Mouse (Mus musculus) midbrain, embryonic 10.5 days (tissue): ENCODE measurements around the gene Donson. TPM values are rescaled to one million over a fixed set of nuclear protein-coding genes. Genes with fewer than 3 reads are reported as not detected.
A peak's percentile ranks its signal among the peaks of the same experiment; 100 is the strongest.
"Not testable (repeated sequence)": the region's sequence is repeated elsewhere in the genome, so short reads cannot be mapped to it uniquely, and the experiment has no call there.

Experiments
- DNase-seq: peaks from one replicate; pipeline ENCODE4 v3.0.0-alpha.2; 2017; ENCODE audit warnings: low spot score
- H3K27ac ChIP-seq: fragments of 300-500 bp; sonication (generic); replicated peaks from 2 replicates; pipeline ENCODE4 v1.5.1; 2016; ENCODE audit warnings: mild to moderate bottlenecking
- H3K27me3 ChIP-seq: fragments of 300-500 bp; sonication (generic); 2 replicates; pipeline ENCODE4 v1.6.1; 2016; ENCODE audit warnings: low read depth, mild to moderate bottlenecking; ENCODE audit not compliant: poor library complexity, severe bottlenecking
- H3K36me3 ChIP-seq: fragments of 300-500 bp; sonication (generic); 2 replicates; pipeline ENCODE4 v1.6.1; 2016; ENCODE audit warnings: mild to moderate bottlenecking, moderate library complexity
- H3K4me1 ChIP-seq: fragments of 300-500 bp; sonication (generic); 2 replicates; pipeline ENCODE4 v1.6.1; 2016
- H3K4me3 ChIP-seq: fragments of 300-500 bp; sonication (generic); 2 replicates; pipeline ENCODE4 v1.5.1; 2016; ENCODE audit warnings: mild to moderate bottlenecking, moderate library complexity
- H3K9me3 ChIP-seq: fragments of 300-500 bp; sonication (generic); replicated peaks from 2 replicates; pipeline ENCODE4 v1.6.1; 2016; ENCODE audit warnings: mild to moderate bottlenecking
- WGBS: fragments of 180-500 bp; shearing (Covaris S2); methylation state at CpG from one replicate; pipeline ENCODE4 v1.1.7; 2016; 5-methylcytosine and 5-hydroxymethylcytosine counted together
- polyA plus RNA-seq: library from polyadenylated mRNA; unstranded; fragments of >200 nt; fragmentation: Nextera tagmentation; extraction: Ambion mirVana; gene quantifications from 2 replicates; pipeline ENCODE4 v1.2.1, GENCODE M21; 2016

Donson gene
- polyA plus RNA-seq, 1 experiment from 2014 or later: 38.3 TPM

DNA sequence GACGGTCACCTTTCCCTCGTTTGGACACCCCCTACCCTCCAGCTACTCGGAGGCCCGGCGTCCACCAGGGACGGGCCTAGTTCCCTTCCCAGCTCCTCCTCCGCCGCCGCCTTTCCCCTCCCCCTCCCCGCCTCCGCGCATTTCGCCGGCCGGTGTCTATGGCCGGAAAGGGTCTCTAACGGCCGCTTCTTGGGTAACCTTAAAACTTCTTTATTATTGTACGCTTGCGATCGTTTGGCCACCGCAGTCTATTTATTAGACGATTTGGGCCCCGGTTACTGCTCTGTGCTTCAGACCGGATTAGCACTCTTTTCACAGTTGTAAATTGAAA lies 40.4 kb downstream of the Donson start:
- Histone ChIP-seq H3K27ac (peak overlapping the region; percentile 99), H3K9me3 (no peaks in the 10 kb centered on the region), H3K4me3 (peak overlapping the region; percentile 86), H3K36me3 (peaks cover 34% of the 10 kb centered on the region), H3K4me1 (peaks cover 23% of the 10 kb centered on the region), H3K27me3 (no peaks in the 10 kb centered on the region)
- peak; percentile 83 for DNase-seq
- 0% methylated on average over 25 of the region's 25 CpGs for WGBS

DNA sequence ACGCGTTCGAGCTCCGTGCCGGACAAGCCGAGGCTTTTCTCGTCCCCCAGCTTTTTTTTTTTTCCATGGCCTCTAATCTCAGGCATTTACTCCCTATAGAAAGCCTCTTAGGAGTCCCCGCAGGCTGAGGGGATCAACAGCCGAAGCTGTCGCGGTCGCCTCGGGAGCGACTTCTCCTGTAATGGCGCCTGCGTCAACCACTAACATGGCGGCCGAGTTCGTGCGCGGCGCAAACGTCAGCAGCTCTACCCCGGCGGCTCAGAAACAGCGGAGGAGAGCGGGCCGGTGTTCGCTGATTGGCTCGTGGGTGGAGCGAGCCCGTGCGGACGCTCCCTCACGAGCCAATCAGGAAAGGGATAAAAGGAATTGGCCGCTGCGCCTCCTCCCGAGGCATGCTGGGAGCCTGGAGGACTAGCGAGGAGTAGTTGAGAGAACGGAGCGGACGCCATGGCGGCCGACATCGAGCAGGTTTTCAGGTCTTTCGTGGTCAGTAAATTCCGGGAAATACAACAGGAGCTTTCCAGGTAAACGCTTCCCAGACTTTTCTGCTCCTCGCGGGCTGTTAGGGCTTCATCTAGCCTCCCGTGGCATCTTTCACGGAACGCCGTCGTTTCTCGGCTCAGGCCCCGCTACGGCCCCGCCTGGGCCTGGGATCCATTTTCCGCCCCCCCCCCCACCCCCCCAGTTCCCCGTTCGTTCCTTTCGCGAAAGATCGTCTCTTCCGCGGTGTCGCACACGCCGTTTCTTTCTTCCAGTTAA lies 40.9 kb downstream of the Donson start, which contains the start of gene Son:
Gene Son, plus strand, starts transcription at position 46 of the 759 bp plus-strand sequence.
- Histone ChIP-seq H3K4me3 (peak within 1 kb of the TSS; percentile 86), H3K27me3 (no peaks in the 10 kb centered on the region), H3K36me3 (peaks cover 34% of the 10 kb centered on the region), H3K27ac (peak within 1 kb of the TSS; percentile 99), H3K4me1 (peaks cover 23% of the 10 kb centered on the region), H3K9me3 (no peaks in the 10 kb centered on the region)
- under 1% methylated on average over 69 of the region's 70 CpGs for WGBS
- DNase-seq: peak; percentile 97

DNA sequence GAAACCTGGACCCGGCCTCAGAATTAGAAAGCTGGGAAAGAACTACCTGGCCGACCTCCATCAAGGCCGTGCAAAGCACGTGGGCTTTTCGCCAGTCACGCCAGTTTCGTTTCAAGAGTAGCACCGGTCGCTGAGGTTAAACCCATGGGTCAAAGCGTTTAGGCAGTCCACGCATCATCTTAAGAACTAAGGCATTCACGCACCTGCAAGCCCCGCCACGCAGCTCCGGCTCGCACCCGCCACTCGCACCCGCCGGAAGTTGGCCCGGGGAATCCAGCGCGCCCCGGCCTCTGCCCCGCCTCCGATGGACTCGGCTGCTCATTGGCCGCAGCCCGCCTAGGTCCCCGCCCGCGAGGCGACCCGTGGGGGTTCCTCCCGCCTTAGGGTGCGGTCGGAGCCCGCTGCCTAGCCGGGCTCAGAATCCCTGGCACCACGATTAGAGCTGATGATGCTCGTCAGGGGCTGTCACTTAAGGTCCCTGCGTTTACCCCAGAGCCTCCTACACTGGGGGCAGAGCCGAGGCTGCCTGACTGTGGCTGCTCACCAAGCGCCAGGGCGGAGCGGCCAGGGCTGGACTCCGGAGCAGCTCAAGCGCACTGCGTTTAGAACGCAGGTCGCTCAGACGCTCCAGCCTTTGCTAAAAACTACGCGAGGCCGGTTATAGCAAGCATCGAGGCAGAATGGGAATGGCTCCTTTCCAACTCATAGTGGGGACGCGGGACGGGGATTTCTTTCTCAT lies 41.7 kb downstream of the Donson start, which contains the start of gene Gart:
Gene Gart, minus strand, starts transcription at position 272 of the 739 bp plus-strand sequence.
- Histone ChIP-seq H3K36me3 (peaks cover 34% of the 10 kb centered on the region), H3K27me3 (no peaks in the 10 kb centered on the region), H3K4me3 (peak within 1 kb of the TSS; percentile 86), H3K9me3 (no peaks in the 10 kb centered on the region), H3K27ac (peak within 1 kb of the TSS; percentile 99), H3K4me1 (peaks cover 23% of the 10 kb centered on the region)
- peak; percentile 92 for DNase-seq
- WGBS: under 1% methylated on average over 59 of the region's 59 CpGs

DNA sequence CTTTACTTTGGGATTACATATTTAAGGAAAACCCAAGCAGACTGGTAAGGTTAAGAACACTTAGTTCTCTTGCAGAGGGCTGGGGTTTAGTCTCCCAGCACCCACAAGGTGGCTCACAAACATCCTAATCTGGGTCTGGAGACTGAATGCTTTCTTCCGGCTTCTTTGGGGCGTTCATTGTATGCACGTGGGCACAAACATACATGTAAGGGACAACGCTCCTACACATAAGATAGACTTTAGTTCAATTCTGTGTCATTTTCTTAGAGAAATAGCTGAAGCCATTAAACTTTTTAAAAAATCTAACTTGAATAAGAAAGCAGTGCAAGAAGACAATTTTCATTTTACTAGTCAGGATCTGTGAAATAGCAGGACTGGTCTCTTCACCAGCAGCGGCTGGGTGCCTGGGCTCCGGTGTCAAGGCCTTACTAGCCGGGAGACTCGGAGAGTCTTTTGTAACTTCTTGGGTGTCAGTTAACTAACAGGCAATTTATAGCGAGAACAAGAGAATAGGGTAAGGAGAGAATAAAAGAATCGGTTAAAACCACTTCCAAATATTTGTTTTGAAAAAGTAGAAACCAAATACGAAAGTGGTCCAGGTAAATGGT lies 42.5 kb downstream of the Donson start:
- Histone ChIP-seq H3K27me3 (no peaks in the 10 kb centered on the region), H3K9me3 (no peaks in the 10 kb centered on the region), H3K4me1 (peaks cover 23% of the 10 kb centered on the region), H3K27ac (peak overlapping the region; percentile 99), H3K4me3 (peak overlapping the region; percentile 86), H3K36me3 (peaks cover 34% of the 10 kb centered on the region)
- WGBS: 2% methylated on average over 11 of the region's 11 CpGs
- no peak for DNase-seq

DNA sequence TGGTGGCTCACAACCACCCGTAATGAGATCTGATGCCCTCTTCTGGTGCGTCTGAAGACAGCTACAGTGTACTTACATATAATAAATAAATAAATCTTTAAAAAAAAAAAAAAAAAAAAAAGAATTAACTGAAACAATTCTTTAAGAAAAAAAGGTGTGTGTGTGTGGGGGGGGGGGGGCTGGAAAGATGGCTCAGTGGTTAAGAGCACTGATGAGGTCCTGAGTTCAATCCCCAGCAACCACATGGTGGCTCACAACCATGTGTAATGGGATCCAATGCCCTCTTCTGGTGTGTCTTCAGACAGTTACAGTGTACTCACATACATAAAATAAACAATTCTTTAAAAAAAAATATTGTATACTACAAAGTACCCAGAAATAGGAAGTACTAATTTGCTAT lies 43.1 kb downstream of the Donson start:
- peak overlapping the region; percentile 86 for H3K4me3 ChIP-seq
- 100% methylated on average over 1 of the region's 2 CpGs for WGBS

DNA sequence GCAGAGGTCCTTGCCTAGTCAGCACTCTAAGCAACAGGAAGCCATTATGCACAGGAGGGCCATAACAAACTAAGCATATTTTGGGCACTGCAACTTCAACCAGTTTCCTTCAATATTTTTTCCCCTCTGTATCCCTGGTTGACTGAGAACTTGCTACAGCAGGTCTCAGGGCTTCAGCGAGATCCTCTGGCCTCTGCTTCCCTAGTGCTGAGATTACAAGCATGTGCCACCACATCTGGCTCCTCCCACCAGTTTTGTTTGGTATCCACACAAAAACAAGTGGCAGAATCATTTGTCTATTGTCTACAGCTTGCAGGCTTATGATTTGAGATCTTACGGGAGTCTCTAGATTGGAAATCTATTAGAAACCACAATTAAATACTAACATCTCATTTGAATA lies 43.7 kb downstream of the Donson start:
- Histone ChIP-seq H3K27ac (no peak overlapping the region), H3K4me3 (no peak overlapping the region), H3K36me3 (peaks cover 36% of the 10 kb centered on the region), H3K9me3 (no peaks in the 10 kb centered on the region), H3K27me3 (no peaks in the 10 kb centered on the region), H3K4me1 (peaks cover 20% of the 10 kb centered on the region)
- 91% methylated on average over 2 of the region's 2 CpGs for WGBS
- no peak for DNase-seq

More for the DNA sequence above, 43.1 kb downstream of the Donson start:
- H3K27ac ChIP-seq, H3K9me3 ChIP-seq, H3K27me3 ChIP-seq, DNase-seq: not testable (repeated sequence)
- Histone ChIP-seq H3K4me1 (peaks cover 23% of the 10 kb centered on the region), H3K36me3 (peaks cover 34% of the 10 kb centered on the region)

DNA sequence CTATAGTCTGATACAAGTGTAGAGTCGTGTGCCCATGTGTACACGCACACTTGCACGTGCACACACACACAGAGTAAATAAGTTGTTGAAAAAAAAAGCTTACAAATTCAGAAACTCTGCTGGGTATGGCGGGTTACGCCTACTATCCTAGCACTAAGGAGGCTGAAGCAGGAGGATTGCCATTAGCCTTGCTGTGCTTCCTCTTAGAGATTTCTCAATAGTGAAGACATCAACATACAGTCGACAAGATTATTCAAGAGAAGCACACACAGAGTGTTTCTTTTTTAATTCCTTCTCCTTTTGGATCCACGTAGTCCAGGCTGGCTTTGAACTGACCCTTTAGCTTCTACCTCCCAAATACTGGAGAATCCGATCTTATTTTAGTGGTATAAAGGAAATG lies 48.4 kb downstream of the Donson start:
- H3K4me1 ChIP-seq: peaks cover 4% of the 10 kb centered on the region; the same call in 1 of the 2 replicates
- no peaks in the 10 kb centered on the region for H3K27me3 ChIP-seq
- WGBS: 96% methylated on average over 8 of the region's 8 CpGs
- no peak overlapping the region for H3K27ac ChIP-seq
- H3K4me3 ChIP-seq: no peak overlapping the region
- H3K36me3 ChIP-seq: peaks cover 83% of the 10 kb centered on the region
- DNase-seq: no peak
- no peaks in the 10 kb centered on the region for H3K9me3 ChIP-seq

DNA sequence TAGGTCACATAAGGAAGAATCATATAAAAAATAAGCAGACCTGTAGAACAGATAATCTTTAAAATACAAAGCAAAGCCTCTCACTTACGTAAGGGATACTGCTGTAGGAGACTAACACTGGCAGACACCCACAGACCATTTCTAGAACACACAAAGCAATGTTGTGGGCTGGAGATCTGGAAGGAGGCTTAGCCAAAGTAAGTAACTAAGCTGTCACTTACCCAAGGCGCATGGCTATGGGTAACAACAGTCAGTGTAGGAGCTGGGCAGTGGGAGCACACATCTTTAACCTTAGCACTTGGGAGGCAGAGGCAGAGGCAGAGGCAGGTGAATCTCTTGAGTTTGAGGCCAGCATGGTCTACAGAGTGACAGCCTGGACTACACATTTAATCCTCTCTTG lies 48.9 kb downstream of the Donson start:
- WGBS: 90% methylated on average over 2 of the region's 2 CpGs
- no peaks in the 10 kb centered on the region for H3K27me3 ChIP-seq

DNA sequence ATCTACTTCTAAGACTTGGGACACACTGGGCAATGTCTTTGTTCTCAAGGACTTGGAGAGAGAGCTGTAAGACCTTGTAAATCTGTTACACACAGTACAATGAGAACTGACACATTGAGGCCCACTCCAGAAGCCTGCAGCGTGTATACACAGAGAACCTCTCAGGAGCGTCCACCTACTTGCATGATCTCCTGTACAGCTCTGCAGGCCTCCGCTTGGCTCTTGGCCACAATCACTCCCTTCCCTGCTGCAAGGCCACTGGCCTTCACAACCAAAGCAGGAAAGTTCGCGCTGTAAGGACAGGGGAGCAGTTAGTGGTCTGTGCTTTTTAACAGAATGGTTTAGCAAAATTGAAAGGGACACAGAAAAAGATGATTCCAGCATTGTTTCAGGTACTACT lies 49.4 kb downstream of the Donson start:
- Histone ChIP-seq H3K9me3 (no peaks in the 10 kb centered on the region), H3K27me3 (no peaks in the 10 kb centered on the region), H3K36me3 (peaks cover 93% of the 10 kb centered on the region), H3K4me3 (no peak overlapping the region), H3K27ac (no peak overlapping the region), H3K4me1 (no peaks in the 10 kb centered on the region)
- DNase-seq: no peak
- 97% methylated on average over 5 of the region's 5 CpGs for WGBS

More for the DNA sequence above, 48.9 kb downstream of the Donson start:
- DNase-seq: no peak
- H3K36me3 ChIP-seq: peaks cover 88% of the 10 kb centered on the region
- no peak overlapping the region for H3K4me3 ChIP-seq
- H3K9me3 ChIP-seq: no peaks in the 10 kb centered on the region
- no peaks in the 10 kb centered on the region for H3K4me1 ChIP-seq
- H3K27ac ChIP-seq: no peak overlapping the region

DNA sequence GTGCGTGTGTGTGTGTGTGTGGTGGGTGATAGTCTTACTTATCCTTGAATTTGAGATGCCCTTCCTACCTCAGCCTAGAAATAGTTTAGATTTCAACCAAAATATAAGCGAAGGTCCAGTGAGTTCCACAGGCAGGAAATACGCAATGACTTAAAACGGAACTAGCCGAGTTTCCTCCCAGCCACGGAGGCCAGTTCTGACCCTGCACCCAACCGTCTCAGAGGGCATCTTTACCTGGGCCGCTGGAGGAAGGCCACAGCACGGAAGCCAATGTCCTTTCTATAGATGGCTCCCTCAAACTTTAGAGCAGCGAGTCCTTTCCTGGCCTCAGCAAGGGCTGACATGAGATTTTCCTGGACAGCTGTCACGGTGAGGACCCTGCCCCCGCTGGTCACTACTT lies 54.9 kb downstream of the Donson start:
- Histone ChIP-seq H3K27me3 (no peaks in the 10 kb centered on the region), H3K36me3 (peaks cover 98% of the 10 kb centered on the region), H3K4me1 (no peaks in the 10 kb centered on the region), H3K4me3 (no peak overlapping the region), H3K9me3 (no peaks in the 10 kb centered on the region), H3K27ac (no peak overlapping the region)
- DNase-seq: no peak
- 92% methylated on average over 12 of the region's 12 CpGs for WGBS

DNA sequence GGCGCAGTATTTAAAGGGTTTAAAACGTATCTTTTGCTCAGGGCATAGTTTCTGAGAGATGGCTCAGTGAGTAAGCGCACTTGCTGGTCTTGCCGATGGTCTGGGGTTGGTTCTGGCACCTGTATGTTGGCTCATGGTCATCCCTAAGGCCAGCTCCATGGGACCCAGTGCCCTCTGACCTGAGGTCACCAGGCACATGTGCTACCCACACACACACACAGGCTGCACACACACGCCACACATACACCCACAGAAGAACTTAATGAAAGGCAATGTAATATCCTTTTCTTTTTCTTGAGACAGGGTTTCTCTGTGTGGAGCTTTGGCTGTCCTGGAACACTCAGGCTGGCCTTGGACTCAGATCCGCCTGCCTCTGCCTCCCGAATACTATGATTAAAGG lies 55.6 kb downstream of the Donson start:
- Histone ChIP-seq H3K4me1 (no peaks in the 10 kb centered on the region), H3K9me3 (no peaks in the 10 kb centered on the region), H3K27ac (no peak overlapping the region), H3K4me3 (no peak overlapping the region), H3K27me3 (no peaks in the 10 kb centered on the region), H3K36me3 (peaks cover 98% of the 10 kb centered on the region)
- WGBS: 93% methylated on average over 7 of the region's 7 CpGs
- no peak for DNase-seq

DNA sequence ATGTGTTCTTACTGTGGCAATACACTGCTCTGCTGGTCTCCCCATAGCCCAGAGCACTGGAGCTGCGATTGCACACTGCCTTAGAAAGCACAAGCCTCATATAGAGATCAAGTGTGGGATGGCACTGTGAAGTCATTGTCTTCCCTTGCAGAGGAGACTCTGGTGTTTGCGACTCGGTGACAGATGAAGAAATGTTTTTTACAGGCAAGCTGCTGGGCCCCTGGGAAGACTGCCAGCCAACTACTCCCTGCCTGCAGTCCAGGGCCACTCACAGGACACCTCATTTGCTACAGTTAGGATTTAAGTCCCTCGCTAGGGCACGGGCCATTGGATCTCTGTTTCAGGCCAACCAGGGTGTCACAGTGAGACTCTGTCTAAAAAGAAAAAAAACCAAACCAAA lies 56.1 kb downstream of the Donson start:
- Histone ChIP-seq H3K27ac (no peak overlapping the region), H3K36me3 (peaks cover 98% of the 10 kb centered on the region)

DNA sequence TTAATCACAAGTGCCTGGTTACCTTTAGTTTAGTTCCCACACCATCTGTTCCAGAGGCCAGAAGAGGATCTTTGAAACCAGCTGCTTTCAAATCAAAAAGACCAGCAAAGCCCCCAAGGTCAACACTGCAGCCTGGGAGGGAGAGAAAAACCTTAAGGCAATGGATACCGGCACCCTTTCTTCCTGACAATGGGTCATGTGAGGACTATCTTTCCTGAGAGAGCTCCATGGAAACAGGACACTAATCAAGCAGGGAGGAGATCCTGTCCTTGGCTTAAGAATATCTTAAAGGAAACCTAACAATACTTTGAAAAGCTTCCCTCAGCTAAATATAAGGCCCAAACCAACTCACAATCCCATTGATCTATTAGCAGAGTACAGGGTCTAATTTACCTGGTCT lies 58.0 kb downstream of the Donson start:
- Histone ChIP-seq H3K27me3 (no peaks in the 10 kb centered on the region), H3K9me3 (no peaks in the 10 kb centered on the region), H3K27ac (no peak overlapping the region), H3K4me1 (no peaks in the 10 kb centered on the region), H3K36me3 (peaks cover 98% of the 10 kb centered on the region), H3K4me3 (no peak overlapping the region)
- WGBS: 76% methylated on average over 1 of the region's 1 CpGs
- DNase-seq: no peak

More for the DNA sequence above, 56.1 kb downstream of the Donson start:
- H3K4me1 ChIP-seq: no peaks in the 10 kb centered on the region
- no peak overlapping the region for H3K4me3 ChIP-seq
- no peak for DNase-seq
- 95% methylated on average over 5 of the region's 5 CpGs for WGBS
- no peaks in the 10 kb centered on the region for H3K27me3 ChIP-seq
- no peaks in the 10 kb centered on the region for H3K9me3 ChIP-seq
